Mouse (Mus musculus): ENCODE results near the gene Cxcl17. TPM values are rescaled to one million over a fixed set of nuclear protein-coding genes. Genes with fewer than 3 reads are reported as not detected.

Cxcl17 gene
- total RNA-seq, 2 experiments from 2014 or later = not detected

DNA sequence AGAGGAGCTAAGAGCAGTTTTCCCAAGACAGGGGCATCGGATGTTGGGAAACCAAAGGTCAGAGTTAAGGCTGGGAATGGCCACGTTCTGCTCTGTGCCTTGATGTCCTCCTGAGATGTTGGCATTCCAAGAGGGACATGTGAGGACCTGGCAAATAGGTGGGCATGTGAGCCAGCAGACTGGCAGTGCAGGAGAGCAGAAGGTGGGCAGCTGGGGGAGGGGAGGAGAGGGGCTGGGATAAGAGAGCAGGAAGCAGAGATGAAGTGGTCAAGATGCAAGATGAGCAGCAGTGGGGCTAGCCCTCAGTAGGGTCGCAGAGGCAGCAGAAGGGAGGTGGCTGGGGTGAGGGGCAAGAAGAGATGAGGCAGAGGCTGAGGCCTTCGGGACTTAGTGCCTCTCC lies 28.8 kb downstream of the Cxcl17 start:
- H3K27ac ChIP-seq = no peak overlapping the region
- H3K4me3 ChIP-seq = no peak overlapping the region
- no peak for TF ChIP-seq CTCF (conservative IDR thresholded peaks at IDR 0.05)
- DNase-seq (ENCODE audit: low spot score in 2 of 2) = no peak

DNA sequence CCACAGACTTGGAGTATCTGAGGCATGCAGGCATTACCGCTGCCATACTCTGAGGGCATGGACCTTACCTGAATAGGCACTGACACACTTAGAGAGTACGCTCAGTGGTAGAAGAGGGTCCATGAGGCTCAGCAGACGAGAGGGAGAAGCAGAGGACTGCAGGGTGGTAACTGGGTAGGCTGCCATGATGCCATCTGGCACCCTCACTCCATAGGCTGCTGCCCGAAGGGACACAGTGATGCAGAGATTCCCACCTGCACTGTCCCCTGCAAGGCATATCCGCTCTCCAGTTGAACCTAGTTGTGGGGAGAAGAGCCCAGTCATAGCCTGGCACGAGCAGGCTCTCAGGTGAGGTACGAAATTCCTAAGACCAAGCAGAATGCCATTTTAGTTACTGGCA lies 29.3 kb downstream of the Cxcl17 start:
- Histone ChIP-seq H3K27ac (no peak overlapping the region), H3K4me3 (no peak overlapping the region)
- no peak for TF ChIP-seq CTCF (conservative IDR thresholded peaks at IDR 0.05)
- DNase-seq (ENCODE audit: low spot score in 2 of 2) = no peak

DNA sequence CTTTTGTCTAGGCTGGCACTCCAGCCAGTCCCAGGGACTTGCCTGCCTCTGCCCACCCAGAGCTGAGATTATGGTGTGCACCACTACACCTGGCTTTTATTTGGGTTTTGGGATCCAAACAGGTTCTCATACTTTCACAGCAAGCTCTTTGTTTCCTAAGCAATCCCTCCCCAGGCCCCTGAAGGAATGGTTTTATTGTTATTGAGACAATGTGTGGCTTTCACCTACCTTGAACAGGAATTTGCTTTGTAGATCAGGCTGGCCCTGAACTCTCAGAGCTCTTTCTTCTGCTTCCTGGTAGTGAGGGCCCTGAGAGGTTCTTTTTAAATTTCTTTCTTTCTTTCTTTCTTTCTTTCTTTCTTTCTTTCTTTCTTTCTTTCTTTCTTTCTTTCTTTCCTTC lies 30.1 kb downstream of the Cxcl17 start:
- no peak for TF ChIP-seq CTCF (conservative IDR thresholded peaks at IDR 0.05)
- no peak overlapping the region for H3K4me3 ChIP-seq
- DNase-seq (ENCODE audit: low spot score in 2 of 2) = no peak

DNA sequence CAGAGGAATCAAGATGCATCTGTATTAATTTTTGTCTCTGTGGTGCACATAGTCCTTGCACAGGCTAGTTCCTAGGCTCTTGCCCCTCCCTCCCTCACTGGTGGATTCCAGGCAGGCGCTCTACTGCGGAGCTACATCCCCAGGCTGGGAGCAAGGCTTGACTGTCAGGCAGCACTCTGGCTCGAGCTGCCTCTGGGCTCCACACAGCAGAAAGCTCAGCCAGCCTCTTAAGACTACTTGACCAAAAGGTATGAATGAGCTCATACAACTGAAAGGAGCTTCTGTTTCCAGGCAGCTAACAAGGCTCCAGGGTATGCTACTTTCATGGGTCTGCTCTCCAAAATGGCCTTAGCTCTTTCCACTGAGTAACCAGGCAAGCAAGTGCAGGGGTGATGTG lies 31.4 kb downstream of the Cxcl17 start:
- DNase-seq (ENCODE audit: low spot score in 2 of 2) = no peak
- no peak overlapping the region for H3K4me3 ChIP-seq
- no peak overlapping the region for H3K27ac ChIP-seq
- TF ChIP-seq CTCF (conservative IDR thresholded peaks at IDR 0.05) = no peak

More for the DNA sequence above, 30.1 kb downstream of the Cxcl17 start:
- H3K27ac ChIP-seq = no peak overlapping the region

DNA sequence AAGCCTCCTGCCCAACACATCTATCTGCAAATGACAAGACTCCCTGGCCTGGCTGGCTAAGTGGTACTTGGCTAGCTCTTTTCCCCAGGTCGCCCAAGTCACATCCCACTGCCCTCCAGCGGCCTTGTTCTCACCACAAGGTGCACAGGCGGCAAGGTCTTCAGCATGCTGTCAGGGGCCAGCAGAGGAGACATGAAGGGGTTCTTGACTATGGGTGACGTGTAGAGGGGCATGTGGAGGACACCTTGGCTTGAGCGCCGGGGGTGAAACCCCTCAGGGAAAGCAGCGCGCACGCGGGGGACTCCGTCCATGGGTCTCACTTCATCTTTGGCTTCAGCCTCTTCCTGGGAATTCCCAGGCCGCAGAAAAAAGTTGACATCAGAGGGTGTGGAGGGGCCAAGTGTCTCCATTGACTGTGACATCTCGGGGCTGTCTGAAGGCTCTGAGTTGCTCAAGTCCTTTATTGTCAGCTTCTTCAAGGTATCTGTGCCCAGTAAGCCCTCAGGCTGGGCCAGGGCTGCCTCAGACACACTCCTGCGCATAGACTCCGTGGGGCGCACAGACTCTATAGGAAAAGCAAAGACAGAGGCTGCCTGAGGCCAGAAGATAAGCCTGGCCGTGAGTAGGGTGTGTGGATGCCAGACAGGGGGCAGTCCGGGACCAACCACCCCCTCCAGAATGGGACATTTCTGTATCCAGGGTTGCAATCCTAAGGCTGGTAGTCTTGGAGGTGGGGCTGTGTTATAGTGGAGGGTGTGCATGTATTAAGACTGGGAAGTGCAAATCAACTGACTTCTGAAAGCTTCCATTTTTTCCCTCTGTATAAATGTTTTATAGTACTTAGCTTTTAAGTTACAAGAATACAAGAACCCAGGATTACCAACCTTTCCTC lies 32.0 kb downstream of the Cxcl17 start:
- no peak overlapping the region for H3K4me3 ChIP-seq
- no peak overlapping the region for H3K27ac ChIP-seq
- DNase-seq (ENCODE audit: low spot score in 2 of 2) = no peak
- no peak for TF ChIP-seq CTCF (conservative IDR thresholded peaks at IDR 0.05)

DNA sequence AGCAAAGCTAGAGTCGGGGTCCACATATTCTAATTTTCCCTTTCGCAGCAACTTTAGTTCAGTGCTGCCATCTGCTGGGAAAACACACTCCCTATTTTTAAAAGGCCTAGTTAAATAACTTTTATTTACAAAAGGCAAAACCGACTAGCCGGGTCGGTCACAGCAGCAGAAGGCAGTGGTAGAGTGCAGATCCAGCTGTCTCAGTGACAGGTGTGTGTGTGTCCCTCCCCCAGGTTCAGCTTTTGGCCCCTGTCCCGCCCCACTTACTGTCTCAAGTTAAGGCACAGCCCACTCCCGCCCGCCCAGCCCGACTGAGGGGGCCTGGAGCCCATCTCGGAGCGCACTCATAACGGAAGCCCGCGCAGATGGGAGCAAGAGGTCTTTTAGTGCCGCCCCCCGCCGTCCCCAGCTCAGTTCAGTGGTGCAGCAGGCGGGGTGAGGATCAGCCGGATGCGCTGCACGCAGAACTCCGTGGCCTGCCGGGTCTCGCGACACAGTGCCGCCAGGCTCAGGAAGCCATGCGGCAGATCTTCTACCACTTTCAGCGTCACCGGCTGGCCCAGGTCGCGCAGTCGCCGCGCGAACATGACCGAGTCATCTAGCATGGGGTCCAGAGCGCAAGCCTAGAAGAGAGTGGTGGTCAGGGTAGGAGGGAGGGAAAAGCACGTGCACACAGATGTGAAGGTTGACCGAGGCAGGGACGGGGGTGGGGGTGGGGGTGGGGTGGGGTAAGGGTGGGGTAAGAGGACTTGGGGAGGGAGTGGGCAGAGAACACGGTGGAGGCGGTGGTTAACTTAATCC lies 32.9 kb downstream of the Cxcl17 start:
- Histone ChIP-seq H3K4me3 (peak overlapping the region; percentile 52), H3K27ac (peak overlapping the region; percentile 40; the same call in 1 of the 2 replicates)
- peak; percentile 77 for TF ChIP-seq CTCF (conservative IDR thresholded peaks at IDR 0.05)
- DNase-seq (ENCODE audit: low spot score in 2 of 2) = peak in 1 of 2 experiments; percentile 60

DNA sequence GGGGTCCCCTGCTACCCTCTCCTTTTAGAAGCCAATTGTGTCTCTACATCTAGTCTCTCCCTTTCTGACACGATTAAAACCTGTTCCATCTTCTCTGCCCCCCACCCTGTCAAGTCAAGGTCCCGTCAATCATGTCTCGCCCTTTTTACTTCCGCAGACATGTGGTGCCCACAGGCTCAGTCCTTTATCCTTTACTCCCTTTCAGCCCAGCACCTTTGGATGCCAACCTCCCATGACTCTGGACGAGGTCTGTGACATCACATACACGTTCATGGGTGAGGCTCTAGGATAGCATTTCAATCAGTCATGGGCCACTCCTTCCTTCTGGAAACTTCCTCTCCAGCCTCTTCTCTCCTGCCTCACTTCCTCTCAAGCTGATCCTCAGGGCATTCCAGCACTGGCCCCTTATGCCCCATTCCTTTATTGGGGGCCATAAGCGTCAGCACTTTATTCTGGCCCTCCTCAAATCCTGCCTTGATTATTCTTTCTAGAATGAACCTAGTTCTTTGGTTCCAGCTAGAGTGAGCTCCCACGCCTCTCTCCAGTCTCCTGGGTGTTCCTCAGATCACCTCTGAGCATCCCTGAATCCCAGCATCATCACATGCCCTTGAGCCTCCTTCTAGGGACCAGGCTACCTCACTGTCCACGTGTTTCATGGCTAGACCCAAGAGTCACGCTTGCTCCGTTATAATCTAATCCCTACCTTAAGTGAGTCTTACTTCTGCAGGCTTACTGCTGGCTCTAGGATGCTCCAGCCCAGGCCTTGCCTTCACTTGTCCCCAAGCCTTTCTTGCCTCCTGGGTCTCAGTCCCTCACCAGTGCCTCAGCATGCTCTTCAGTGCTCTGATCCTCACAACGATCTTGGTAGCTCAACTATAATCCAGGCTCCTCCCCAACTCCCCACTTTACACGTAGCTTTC lies 34.2 kb downstream of the Cxcl17 start:
- TF ChIP-seq CTCF (conservative IDR thresholded peaks at IDR 0.05) = no peak
- H3K4me3 ChIP-seq = no peak overlapping the region
- DNase-seq (ENCODE audit: low spot score in 2 of 2) = no peak
- no peak overlapping the region for H3K27ac ChIP-seq

DNA sequence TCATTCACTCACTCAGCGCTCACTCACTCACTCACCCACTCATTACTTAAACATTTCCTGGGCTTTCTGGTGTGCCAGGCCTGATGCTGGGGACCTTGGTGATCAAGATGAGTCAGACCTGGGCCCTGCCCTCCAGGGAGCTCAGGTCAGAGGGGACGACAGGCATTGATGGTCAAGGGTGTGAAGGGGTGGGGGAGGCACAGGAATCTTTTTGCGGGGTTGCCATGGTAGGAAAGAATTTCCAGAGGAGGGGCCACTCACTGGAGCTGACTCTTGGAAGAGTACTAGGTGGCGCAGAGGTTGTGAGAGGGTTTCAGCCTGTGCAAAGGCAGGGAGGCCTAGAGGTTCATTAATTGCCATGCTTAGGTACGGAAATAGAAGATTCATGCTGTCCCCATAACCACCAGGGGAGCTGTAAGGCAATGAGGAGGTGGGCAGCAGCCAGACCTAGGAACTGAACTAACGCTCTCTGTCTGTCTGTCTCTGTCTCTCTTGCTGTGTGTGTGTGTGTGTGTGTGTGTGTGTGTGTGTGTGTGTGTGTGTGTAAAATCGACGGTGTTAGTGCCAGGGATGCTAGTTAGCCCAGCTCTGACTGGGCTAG lies 35.5 kb downstream of the Cxcl17 start:
- peak overlapping the region; percentile 67 for H3K4me3 ChIP-seq
- H3K27ac ChIP-seq = peak overlapping the region; percentile 76
- TF ChIP-seq CTCF (conservative IDR thresholded peaks at IDR 0.05) = peak; percentile 62
- no peak for DNase-seq (ENCODE audit: low spot score in 2 of 2)

DNA sequence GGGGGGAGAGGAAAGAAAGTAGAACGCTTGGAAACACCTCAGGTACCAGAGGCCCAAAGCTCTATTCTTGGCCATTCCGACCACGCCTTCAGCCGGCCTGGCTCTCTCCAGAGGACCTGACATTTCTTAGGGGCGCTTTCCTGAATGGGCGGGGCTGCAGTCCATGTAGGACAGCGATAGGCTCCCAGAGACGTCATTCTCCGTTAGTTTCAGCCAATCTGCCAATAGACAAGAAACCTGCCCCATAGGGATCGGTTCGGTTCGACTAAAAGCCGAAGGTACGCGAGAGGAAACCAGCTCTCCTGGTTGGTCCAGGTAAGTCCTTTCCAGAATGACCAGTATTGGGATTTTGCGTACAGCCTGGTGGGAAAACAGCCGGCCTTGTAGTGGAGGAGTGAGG lies 36.1 kb downstream of the Cxcl17 start:
- Histone ChIP-seq H3K27ac (peak overlapping the region; percentile 76), H3K4me3 (peak overlapping the region; percentile 67)
- TF ChIP-seq CTCF (conservative IDR thresholded peaks at IDR 0.05) = no peak; the same call in 1 of the 2 replicates
- DNase-seq (ENCODE audit: low spot score in 2 of 2) = peak; percentile 83 to 92

DNA sequence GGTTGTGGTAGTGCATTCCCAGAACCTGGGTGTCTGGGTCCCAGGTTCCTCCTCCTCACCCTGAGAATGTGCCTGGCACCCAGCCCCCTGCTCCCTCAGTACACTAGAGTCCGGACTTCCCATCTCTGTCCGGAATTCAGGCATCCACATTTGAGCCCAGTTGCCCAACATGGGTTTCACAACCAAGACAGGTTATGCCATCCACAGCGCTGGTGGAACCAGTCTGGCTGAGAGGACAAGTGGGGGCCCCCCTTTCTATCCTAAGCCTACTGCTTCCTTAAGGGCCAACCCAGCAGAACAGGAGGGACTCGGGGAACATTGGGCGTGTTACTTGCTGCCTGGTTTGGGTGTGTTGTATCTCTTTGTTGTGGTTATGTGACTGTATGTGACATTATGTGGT lies 40.2 kb downstream of the Cxcl17 start:
- Histone ChIP-seq H3K27ac (no peak overlapping the region), H3K4me3 (no peak overlapping the region)
- no peak for TF ChIP-seq CTCF (conservative IDR thresholded peaks at IDR 0.05)
- no peak for DNase-seq (ENCODE audit: low spot score in 2 of 2)

DNA sequence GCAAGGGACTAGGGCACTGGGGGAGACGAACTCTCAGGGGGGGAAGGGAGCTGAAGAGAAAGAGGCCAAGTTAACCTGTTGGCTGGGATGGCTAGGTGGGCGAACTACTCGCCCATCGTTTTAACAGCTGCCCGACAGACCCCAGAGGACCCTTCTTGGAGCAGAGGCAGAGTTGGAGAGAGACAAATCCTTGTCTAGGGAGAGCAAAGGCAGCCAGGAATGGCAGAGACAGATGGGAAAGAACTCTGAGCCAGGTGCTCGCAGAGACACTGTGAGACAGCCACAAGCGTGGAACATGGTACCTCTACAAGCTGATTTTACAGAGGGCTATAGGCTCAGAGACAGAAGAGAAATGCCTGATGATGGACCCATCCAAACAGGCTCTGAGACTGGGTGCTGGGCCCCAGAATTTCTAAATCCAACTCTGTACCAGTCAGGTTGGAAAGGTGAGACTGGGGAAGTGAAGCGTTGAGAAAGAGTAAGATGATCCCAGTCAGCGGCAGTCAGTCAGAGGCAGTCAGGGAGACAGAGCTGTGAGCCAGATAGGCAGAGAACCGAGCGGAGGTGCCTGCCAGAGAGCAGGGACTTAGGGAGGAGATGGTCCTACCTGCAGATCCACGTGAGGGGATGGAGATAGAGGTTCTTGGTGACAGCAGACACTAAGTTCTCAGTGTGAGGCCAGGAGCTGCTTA lies 43.5 kb downstream of the Cxcl17 start, which contains the start of gene Cnfn:
Gene Cnfn, minus strand, starts transcription at position 667 of the 692 bp plus-strand sequence.
- DNase-seq (ENCODE audit: low spot score in 2 of 2) = no peak
- H3K4me3 ChIP-seq = no peak within 1 kb of the TSS
- no peak for TF ChIP-seq CTCF (conservative IDR thresholded peaks at IDR 0.05)
- H3K27ac ChIP-seq = no peak within 1 kb of the TSS
